Mouse (Mus musculus): Measurements from ENCODE around the gene Parp4. TPM values are rescaled to one million over a fixed set of nuclear protein-coding genes. Genes with fewer than 3 reads are reported as not detected.

Parp4 gene
- total RNA-seq (2021): 10 to 100 TPM in 1 of 2 experiments, 1 to 10 TPM in 1; 9.9 to 10.5 TPM
- long read RNA-seq, experiment 1, partial matches to known transcripts: 2 of 4 reads
- long read RNA-seq, experiment 1, other reads (novel, unspliced or antisense): 1 of 4 reads
- long read RNA-seq, experiment 2, partial matches to known transcripts: 1 of 1 reads
- long read RNA-seq, experiment 2, other reads (novel, unspliced or antisense): 0 of 1 reads

- DNase-seq: peak; percentile 90
Measured at GRCm38 (mm10) chr14:56575416-56575815, at the start of gene Parp4, which contains the start of gene Cenpj. Parp4 (plus strand) TSS chr14:56575619. Cenpj (minus strand) TSS chr14:56575425.

- DNase-seq: no peak
Measured at GRCm38 (mm10) chr14:56530788-56531187, 44.6 kb upstream of the Parp4 start.

GRCm38 (mm10) chr14:56544946-56545345 is 30.5 kb upstream of the Parp4 start:
- no peak for DNase-seq

- DNase-seq: no peak
Measured at GRCm38 (mm10) chr14:56545491-56545890, 29.9 kb upstream of the Parp4 start.

- DNase-seq: no peak
Measured at GRCm38 (mm10) chr14:56550960-56551359, 24.5 kb upstream of the Parp4 start.

GRCm38 (mm10) chr14:56552924-56553323 is 22.5 kb upstream of the Parp4 start:
- no peak for DNase-seq

- DNase-seq: no peak
Measured at GRCm38 (mm10) chr14:56553331-56553730, 22.1 kb upstream of the Parp4 start.

- no peak for DNase-seq
Measured at GRCm38 (mm10) chr14:56554716-56555115, 20.7 kb upstream of the Parp4 start.

GRCm38 (mm10) chr14:56559134-56559533 is 16.3 kb upstream of the Parp4 start:
- no peak for DNase-seq

- no peak for DNase-seq
Measured at GRCm38 (mm10) chr14:56567476-56567875, 7.9 kb upstream of the Parp4 start.

GRCm38 (mm10) chr14:56569041-56569440 is 6.4 kb upstream of the Parp4 start:
- DNase-seq: no peak

GRCm38 (mm10) chr14:56571310-56572093 is 3.9 kb upstream of the Parp4 start:
- DNase-seq: peak; percentile 95

- DNase-seq: no peak
Measured at GRCm38 (mm10) chr14:56572546-56572945, 2.9 kb upstream of the Parp4 start.

- no peak for DNase-seq
Measured at GRCm38 (mm10) chr14:56575969-56576901, 816 bp downstream of the Parp4 start.

- no peak for DNase-seq
Measured at GRCm38 (mm10) chr14:56579011-56579410, 3.6 kb downstream of the Parp4 start.

GRCm38 (mm10) chr14:56581117-56581516 is 5.7 kb downstream of the Parp4 start:
- no peak for DNase-seq

GRCm38 (mm10) chr14:56582294-56582693 is 6.9 kb downstream of the Parp4 start:
- no peak for DNase-seq

GRCm38 (mm10) chr14:56592191-56592590 is 16.8 kb downstream of the Parp4 start:
- DNase-seq: no peak

- no peak for DNase-seq
Measured at GRCm38 (mm10) chr14:56594811-56595210, 19.4 kb downstream of the Parp4 start.

GRCm38 (mm10) chr14:56598759-56599158 is 23.3 kb downstream of the Parp4 start:
- no peak for DNase-seq

GRCm38 (mm10) chr14:56602069-56602468 is 26.6 kb downstream of the Parp4 start:
- no peak for DNase-seq

- no peak for DNase-seq
Measured at GRCm38 (mm10) chr14:56604438-56604837, 29.0 kb downstream of the Parp4 start.

- no peak for DNase-seq
Measured at GRCm38 (mm10) chr14:56605136-56605535, 29.7 kb downstream of the Parp4 start.

Data from gastrocnemius, postnatal 25 days (tissue).